Mouse (Mus musculus): ENCODE data around the gene BC004004.
"Not testable (repeated sequence)": the region's sequence is repeated elsewhere in the genome, so short reads cannot be mapped to it uniquely, and the experiment has no call there.

The BC004004 gene

DNA sequence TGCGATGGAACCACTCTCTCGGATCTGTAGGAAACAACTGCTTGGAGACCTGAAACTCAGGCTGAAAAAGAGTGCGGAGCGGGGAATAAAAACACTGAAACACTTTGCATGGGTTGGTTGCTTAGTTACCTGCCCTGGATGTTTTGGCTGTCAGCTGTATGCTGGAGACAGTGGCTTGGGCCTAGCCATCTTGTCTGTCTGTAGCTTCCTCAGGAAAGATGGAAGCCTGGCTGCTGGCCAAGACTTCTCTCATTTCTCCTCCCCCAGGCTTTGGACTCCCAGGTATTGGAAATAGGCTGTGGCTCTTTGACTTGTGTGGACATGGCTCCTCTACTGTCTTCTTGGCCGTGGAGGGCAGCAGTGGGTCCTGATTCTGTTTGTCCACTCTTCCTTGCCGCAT is 32.8 kb downstream of the BC004004 start:
- no peak for DNase-seq

DNA sequence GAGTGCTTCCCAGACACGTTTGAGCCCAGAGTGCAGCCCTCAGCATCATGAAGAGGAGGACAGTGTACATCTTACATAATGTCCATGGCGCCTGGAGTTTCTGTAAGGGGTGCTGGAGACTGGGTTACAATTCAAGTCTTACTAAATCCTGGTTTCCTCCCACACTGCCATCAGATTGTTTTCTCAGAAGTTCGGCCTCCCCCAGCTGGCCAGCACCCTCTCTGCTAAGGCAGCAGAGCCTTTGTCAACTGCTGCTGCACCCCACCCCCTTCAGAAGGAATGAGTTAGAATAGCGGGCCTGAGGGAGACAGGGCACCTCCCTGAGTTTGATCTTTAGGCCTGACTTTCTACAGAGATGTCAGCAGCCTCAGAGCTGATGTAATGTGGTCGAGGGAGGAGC is 33.6 kb downstream of the BC004004 start:
- DNase-seq: no peak

DNA sequence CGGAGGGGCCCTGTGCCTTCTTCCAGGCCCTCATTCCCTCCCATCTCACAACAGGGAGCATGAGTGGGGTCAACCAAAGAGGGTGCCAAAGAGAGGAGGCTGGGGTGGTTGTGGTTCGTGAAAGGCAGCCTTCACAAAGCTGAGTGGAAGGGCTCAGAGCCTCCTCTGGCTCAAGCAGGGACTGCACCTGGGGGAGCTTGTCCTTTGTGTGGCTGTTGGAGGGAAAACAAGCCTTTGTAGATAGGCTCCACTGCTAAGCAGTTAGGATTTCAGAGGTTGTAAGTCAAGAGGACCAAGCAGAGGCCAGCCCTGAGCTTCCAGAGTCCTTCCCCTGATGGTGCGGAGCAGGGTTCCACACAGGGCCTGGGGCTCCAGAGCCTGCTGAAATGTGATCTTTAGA is 34.5 kb downstream of the BC004004 start:
- no peak for DNase-seq

DNA sequence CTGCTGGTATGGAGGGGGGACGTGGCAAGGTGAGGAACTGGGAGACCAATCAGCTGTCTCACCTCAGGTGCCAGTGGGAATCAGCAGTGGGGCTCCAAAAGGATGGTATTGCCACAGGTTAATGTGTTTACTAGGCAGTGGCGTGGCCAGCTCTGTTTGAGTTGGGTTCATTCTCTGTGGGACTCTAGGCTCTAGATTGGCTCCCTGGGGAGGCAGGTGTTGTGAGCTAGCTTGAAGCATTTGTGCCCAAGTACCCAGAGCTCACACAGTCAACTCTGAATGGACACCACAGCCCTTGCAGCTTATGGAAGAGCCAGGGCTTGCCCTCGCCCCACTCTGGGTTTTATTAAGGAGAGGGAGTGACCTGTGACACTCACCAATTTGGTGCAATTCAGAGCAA is 35.3 kb downstream of the BC004004 start:
- DNase-seq: no peak

DNA sequence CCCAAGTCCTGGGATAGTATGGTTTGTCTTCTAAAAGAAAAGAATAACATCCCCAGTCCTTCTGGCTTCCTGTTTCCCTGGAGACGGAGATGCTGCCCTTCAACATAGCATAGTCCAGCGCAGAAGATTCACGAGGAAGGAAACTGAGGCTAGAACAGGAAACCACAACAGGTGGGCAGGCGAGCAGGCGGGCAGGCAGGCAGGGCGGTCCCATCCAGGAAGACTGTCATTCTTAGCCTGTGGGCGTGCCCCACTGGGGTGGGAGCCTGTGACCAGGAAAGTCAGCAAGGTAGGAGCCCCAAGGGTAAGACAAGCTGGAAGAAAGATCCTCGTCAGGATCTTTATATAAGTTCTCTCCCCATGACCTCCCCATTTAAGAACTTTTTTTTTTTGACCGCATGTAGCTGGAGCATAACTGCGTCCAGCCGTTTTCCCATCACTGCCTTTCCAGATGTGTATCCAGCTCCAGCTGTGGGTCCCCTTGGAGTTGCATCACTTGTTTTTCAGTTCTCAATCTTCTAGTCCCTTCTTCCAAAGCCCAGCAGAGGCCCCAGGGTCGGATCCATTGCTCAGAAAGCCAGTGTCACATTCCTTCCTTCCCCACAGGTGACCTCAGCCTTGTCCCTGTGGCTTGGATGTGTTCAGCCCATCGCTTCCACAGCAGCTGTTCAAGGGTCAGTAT is 35.9 kb downstream of the BC004004 start:
- peak; percentile 49 for DNase-seq

DNA sequence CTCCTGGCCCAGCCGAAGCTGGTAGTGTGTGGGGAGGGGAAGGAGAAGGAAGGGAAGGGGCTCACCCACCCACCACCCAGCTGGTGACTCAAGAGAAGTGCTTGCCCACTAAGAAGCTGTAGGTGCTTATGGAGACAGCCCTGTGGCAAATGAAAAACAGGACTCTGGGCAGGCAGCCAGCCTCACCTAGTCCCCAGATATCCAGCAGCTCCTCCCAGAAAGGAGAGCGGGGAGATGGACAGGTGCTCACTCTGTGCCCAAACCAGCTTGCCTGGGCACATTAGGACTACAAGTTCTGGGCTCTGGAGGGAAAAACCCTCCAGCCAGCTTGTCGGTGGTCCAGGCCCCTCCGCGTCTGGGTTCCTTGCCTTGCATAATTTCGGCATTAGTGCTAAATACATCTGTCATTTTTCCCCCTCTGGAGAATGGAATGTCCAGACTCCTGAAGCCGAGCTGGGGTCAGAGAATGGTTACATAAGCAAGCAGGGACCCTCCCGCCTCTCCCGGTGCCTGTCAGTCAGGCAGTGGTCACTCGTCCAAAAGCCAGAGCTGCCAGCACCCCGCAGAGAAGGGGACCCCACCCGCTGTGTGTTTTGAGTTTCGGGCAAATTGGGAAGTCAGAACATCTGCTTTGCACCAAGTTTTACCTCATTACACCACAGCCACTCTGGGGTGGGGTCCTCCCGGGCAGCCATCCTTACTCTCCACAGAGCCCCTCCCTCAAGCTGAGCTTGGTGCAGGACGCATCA is 36.6 kb downstream of the BC004004 start:
- peak; percentile 56 for DNase-seq

DNA sequence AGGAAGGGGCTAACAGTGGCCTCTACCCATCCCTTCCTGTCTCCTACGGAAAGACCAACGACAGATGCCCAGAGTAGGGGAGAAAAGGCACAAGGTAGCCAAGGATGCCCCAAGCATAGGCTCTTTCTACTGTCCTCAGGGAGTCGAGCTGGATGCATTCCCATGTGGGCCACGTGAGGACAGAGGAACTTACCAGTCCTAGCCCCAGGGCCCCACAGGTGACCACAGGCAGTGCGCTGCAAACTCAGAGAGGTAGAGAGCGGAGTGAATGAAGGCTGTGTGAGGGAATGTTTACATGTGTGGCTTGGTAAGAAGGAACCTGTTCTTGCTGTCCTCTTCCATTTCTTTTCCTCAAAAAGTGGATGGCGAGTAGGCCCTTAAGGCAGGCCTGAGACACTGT is 37.3 kb downstream of the BC004004 start:
- no peak for DNase-seq

DNA sequence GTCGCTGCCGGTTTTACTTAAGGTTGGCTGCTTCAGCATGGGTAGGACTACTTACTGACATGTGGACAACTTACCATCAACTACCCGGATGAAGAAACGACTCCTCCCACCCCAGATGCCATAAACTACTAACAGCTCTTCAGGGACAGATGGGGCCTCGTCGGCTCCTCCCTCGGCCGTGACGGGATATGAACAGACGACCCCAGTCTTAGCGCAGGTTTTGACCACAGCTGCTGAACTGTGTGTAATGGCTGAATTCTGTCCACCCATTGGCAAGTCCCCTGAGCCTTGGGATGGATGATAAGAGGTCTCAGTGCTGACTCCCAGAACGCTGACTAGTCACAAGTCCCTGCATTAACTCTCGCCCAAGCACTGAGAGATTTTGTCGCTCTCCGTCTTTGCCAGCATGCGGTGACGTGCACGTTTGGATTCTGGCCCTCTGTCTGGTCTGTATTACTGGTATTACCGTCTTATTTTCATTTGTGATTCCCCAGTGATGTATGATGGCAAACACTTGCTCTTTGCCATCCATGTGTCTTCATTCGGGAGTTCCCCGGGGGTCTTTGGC is 41.6 kb downstream of the BC004004 start:
- DNase-seq: peak; percentile 28

DNA sequence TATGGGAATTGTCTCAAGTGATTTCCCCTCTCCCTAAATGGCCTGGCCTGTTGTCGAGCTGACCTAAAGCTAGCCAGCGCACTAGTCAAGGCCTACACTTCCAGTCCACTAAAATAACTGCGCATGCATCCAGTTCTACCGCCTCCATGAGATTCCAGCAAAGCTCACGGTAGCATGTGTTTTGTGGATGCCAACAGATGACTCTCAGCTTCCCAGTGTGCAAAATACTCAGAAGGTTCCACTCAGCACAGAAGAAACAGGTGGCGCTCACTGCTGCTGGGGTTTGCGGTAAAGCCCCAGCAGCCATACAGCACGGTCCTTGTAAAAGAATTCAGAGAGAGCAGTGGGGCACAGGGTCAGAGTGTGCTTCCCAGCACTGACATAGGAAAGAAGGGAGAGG is 43.0 kb downstream of the BC004004 start:
- DNase-seq: no peak

DNA sequence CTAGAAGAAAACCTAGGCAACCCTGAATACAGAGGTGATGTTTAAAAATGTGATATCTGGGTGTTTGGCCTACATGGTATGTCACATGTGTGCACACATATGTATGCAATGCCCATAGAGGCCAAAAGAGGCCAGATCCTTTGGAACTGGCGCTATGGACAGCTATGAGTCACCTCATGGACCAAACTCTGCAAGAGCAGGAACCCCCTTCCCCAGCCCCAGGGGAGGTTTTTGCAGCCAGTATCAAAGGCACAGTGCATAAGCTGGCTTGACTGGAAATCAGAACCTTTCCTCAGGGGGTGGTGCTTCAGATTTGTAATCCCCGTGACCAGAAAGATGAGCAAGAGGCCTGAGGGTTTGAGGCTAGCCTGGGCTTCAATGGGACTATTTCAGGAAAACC is 43.5 kb downstream of the BC004004 start:
- no peak for DNase-seq

DNA sequence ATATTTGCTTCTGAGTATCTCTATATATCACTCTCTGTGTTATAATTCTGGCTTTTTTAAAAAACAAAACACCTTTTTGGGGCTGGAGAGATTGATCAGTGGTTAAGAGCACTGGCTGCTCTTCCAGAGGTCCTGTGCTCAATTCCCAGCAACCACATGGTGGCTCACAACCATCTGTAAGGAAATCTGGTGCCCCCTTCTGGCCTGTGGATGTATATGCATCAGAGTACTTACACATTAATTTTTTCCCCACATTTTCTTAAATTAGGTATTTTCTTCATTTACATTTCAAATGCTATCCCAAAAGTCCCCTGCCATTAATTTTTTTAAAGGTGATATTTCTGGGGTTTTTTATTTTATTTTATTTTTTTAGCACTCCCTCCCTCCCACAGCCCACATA is 44.7 kb downstream of the BC004004 start:
- DNase-seq: no peak

DNA sequence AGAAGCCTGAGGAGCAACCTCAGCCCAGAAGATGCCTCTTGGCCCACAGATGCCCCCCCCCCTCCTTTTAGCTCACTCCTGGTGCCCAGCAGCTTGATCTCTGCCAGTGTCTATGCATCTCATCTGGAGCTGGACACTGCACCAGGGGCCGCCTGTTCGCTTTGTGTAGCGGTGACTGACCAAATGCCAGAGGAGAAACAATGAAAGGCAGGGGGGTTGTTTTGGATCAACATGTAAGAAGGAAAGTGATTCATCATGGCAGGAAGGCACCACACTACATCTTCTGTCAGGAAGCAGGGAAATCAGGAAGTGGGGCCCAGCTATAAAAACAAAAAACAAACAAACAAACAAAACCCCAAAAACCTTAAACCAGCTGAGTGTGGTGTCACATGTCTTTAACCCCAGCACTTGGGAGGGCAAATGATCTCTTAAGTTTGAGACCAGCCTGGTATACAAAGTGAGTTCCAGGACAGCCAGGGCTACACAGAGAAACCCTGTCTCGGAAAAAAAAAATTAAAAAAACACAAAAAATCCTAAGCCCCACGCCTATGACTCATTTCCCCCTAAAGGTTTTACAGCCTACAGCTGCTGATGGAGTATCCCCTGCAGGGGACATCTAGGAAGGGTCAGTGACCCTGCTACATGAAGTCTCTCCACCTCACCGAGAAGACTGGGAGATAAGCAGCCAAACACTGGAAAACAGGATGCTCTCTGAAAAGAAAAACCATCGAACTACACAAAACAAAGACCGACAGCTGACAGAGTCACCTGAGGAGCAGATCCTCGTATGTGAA is 47.3 kb downstream of the BC004004 start:
- DNase-seq: no peak

DNA sequence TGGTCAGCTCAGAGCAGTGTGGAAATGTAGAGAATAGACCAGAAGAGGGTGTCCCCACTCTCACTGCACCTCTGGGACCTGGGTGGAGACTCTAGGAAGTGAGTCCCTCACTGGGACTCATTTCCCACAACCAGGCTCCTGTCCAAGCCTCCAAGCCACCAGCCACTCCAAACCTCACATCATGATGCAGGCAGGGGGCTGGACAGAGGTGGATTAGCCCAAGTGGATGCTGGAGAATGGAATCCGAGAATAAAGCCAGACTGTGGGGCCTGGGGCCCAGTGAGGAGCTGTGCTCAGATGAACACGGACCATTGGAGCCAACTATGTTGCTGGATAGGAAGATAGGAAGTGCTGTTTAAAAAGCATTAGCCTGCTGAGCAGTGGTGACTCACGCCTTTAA is 48.3 kb downstream of the BC004004 start:
- DNase-seq: no peak

DNA sequence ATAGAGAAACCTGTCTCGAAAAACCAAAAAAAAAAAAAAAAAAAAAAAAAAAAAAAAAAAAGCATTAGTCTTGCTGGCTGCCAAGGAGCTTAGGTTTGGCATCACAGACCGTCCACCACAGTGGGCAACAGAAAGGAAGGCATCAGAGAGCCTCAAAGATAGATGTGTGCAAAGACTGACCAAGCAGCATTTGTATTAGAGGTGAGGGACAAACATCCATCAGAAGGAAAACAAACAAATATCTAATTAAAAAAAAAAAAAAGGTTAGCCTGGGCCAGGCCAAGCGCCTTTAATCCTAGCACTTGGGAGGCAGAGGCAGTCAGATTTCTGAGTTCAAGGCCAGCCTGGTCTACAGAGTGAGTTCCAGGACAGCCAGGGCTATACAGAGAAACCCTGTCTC is 48.8 kb downstream of the BC004004 start, which contains the start of gene Pi16:
Gene Pi16 (plus strand): TSS at position 301 of the 400 bp plus-strand sequence.
- DNase-seq: not testable (repeated sequence)

DNA sequence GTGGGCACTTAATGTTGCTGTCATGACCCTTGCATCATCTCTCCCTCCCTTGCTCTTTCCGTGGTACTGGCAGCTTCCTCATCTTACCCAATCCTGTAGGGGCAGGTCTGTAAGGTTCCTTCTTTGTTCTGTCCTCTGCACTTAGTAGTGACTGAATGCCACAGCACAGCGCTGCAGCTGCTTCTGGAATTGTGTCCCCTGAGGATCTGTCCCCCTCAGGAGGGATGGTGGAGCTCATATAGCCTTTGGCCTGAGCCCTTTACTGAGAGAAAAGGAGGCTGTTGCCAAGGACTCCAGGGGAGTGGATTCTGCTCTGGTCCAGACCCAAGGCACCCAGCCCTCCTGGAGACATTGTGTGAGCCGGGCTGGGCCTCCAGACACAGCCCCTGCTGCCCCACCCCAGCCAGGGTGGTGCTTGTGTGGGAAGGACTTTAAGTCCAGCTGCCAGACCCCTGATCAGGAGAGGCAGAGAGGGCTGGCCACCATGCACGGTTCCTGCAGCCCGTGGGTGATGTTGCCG is 50.2 kb downstream of the BC004004 start:
- DNase-seq: no peak

DNA sequence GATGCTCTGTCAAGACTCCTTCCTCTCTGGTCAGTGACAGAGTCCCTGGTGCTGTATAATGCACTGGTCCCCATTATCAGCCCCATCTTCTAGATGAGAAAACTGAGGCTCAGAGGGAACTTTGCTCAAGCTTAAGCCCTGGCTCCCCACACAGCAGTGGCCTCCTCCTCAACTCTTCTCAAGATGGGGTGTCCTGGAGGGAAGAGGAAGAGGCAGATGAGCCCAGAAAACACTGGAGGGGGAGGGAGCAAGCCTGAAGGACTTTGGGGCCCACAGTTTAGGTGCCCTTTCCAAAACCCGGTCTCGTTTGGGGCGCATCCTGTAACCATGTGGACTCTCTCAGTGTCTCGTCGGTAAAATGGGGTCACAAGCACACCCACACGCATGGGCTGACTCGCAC is 50.9 kb downstream of the BC004004 start:
- no peak for DNase-seq

DNA sequence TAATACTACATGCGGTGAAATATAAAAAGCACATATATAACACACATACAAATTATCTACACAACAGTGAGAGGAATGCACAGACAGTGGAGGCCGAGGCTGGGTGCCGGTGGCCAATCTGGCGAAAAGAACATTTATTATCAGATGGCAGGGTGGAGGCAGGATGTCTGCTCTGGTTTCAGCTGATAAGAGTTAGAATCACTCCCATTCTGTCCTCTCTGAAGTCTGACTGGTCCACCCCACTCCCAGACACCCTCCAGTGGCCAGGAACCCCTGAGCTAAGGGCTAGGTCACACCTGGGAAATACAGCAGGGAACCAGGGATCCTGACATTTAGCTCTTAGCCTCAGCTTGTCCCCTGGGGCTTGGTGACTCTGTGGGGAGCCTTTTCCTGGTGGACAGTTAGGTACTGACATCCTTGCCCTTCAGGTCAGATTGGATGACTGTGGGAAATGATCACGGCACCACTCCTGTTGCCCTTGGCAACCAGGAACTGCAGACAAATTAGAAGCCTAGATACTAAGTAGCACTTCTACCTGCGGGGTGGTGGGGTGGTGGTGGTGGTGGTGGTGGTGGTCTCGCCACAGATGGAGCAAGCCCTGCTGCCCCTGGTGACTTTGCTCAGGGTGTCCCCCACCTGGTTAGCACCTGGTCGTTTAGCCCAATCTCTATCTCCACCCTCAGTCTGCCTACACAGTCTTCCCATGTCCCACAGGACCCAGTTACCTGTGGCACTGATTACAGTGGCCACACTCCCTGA is 51.5 kb downstream of the BC004004 start:
- DNase-seq: no peak

DNA sequence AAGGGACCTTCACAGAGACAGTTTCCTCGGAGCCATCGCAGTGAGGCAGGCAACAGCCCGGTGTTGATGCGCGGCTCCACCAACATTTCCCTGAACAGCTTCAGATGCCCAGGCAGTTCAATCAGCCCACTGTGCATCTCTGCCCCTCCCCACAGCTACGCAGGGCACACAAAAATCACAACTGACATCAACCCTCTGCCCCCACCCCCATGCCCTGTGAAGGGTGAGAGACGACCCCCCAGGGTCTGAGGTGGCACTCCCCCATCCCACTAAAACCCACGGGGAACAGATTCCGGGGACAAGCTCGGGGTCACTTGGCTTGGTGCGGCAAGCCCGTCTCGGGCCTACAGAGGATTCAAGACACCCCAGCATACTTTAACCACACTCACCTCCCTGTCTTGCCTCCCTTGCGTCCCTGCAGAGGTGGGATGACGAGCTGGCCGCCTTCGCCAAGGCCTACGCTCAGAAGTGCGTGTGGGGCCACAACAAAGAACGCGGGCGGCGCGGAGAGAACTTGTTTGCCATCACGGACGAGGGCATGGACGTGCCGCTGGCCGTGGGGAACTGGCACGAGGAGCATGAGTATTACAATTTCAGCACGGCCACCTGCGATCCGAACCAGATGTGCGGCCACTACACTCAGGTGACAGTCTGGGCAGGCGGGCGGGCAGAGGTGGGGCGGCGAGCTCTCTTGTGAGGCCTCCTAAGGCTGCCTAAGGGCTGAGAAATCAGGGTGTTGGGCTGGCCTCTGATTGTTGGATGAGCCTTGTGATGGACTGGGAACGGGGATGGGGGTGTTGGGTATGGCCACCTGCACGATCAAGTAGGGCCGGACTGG is 53.4 kb downstream of the BC004004 start:
- DNase-seq: no peak

DNA sequence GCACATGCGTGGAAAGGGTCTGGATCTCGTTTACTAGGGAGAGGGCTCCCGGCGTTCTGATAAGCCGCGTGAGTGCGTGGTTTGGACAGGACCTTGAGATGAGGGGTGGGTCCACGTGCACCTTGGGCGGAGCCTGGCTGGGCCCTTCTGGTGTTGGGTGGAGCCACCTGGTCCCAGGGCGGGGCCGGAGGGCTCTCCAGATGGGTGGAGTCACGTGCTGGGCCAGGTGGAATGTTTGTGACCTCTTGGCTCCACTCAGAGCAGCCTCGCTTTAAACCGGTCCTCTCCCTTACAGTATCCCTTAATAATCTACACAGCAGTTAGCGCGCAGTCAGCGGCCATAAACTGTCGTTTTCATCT is 54.0 kb downstream of the BC004004 start:
- DNase-seq: peak; percentile 92

DNA sequence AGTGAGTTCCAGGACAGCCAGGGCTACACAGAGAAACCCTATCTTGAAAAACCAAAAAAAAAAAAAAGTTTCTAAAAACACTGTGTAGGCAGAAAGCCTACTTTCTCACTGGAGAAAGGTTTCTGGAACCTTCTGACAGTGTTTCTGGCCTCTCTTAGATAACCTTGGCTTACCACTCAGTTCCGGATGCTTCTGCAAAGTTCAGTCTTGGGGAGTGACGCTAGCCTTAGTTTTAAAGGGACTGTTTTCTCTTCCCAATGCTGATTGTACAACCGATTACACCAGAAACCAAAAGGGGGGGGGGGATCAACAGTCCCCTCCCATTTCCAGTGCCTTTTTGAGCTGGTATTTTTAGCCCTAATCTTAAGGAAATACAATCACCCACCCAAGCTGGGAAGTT is 55.0 kb downstream of the BC004004 start:
- DNase-seq: no peak

DNA sequence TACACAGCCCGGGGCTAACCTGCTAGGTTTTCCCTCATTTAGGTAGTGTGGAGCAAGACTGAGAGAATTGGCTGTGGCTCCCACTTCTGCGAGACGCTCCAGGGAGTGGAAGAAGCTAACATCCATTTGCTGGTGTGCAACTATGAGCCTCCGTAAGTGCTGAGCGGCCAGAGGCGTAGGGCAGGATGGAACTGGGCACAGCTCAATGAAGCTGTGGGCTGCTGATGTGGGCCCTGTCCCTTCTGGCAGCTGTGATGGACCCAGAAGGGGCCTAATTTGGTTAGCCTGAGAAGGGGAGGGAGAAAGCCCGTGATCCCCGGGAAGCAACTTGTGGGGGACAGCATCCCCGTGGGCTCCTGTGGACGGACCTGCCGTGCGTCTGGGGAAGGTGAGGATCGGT is 57.2 kb downstream of the BC004004 start:
- no peak for DNase-seq

Data from lung, postnatal 36 days (tissue).